Mouse (Mus musculus) adrenal gland, postnatal 36 days (tissue): ENCODE measurements around the gene Gys1. TPM values are rescaled to one million over a fixed set of nuclear protein-coding genes. Genes with fewer than 3 reads are reported as not detected.
"Not testable (repeated sequence)": the region's sequence is repeated elsewhere in the genome, so short reads cannot be mapped to it uniquely, and the experiment has no call there.

Source experiments
- DNase-seq, 2 experiments: peaks; one replicate each; pipeline ENCODE4 v3.0.0; 2021; ENCODE audit warnings: mixed read lengths in 1 of 2
- long read RNA-seq, 2 experiments: library from polyadenylated mRNA; stranded (forward); transcript quantifications; one replicate each; pipeline ENCODE4 v2.0.0; 2021; ENCODE audit warnings: borderline sequencing depth in 2 of 2
- total RNA-seq, 2 experiments: library from RNA; stranded (reverse); gene quantifications; 2 replicates each; pipeline ENCODE4 v1.2.3; 2021

The Gys1 gene
- total RNA-seq, result 10 to 100 TPM; 41.7 to 43.9 TPM
- long read RNA-seq, experiment 1, transcript Gys1-201 (16 exons, 3,678 nt), result major isoform, 6 of 22 reads
- long read RNA-seq, experiment 1, partial matches to known transcripts, result 15 of 22 reads
- long read RNA-seq, experiment 1, other reads (novel, unspliced or antisense), result 1 of 22 reads
- long read RNA-seq, experiment 2, partial matches to known transcripts, result 6 of 10 reads
- long read RNA-seq, experiment 2, other reads (novel, unspliced or antisense), result 1 of 10 reads

- peak; percentile 100 for DNase-seq
Observed at GRCm38 (mm10) chr7:45434203-45435015, at the start of gene Gys1. TSS of gene Gys1 (plus strand) at chr7:45434844.

- no peak for DNase-seq
Observed at GRCm38 (mm10) chr7:45386077-45386476, 48.6 kb upstream of the Gys1 start.

GRCm38 (mm10) chr7:45395129-45395541, 39.5 kb upstream of the Gys1 start:
- no peak for DNase-seq

- peak; percentile 100 for DNase-seq
Observed at GRCm38 (mm10) chr7:45395578-45396336, 38.9 kb upstream of the Gys1 start, which contains the start of gene Snrnp70. TSS of gene Snrnp70 (minus strand) at chr7:45395742.

- DNase-seq, result not testable (repeated sequence)
Observed at GRCm38 (mm10) chr7:45396337-45396775, 38.3 kb upstream of the Gys1 start.

GRCm38 (mm10) chr7:45396787-45397186, 37.9 kb upstream of the Gys1 start:
- no peak for DNase-seq

- DNase-seq, result no peak
Observed at GRCm38 (mm10) chr7:45401521-45402085, 33.0 kb upstream of the Gys1 start.

GRCm38 (mm10) chr7:45403532-45404261, 30.9 kb upstream of the Gys1 start:
- DNase-seq, result peak; percentile 75 to 82

GRCm38 (mm10) chr7:45405091-45406075, 29.3 kb upstream of the Gys1 start, which contains the start of gene Kcna7:
TSS of gene Kcna7 (plus strand) at chr7:45405653.
- DNase-seq, result peak; percentile 79 to 86

- DNase-seq, result peak; percentile 47 to 49
Observed at GRCm38 (mm10) chr7:45406157-45407156, 28.2 kb upstream of the Gys1 start.

GRCm38 (mm10) chr7:45407836-45408235, 26.8 kb upstream of the Gys1 start:
- DNase-seq, result no peak

GRCm38 (mm10) chr7:45408351-45408750, 26.3 kb upstream of the Gys1 start:
- no peak for DNase-seq

GRCm38 (mm10) chr7:45408949-45409348, 25.7 kb upstream of the Gys1 start:
- no peak for DNase-seq

- DNase-seq, result no peak
Observed at GRCm38 (mm10) chr7:45409497-45410163, 25.0 kb upstream of the Gys1 start.

GRCm38 (mm10) chr7:45412421-45412820, 22.2 kb upstream of the Gys1 start:
- DNase-seq, result no peak

- DNase-seq, result peak; percentile 21 to 26
Observed at GRCm38 (mm10) chr7:45413113-45413863, 21.4 kb upstream of the Gys1 start, which contains the start of gene Ntf5. TSS of gene Ntf5 (plus strand) at chr7:45413695.
